Mouse (Mus musculus): ENCODE results near the gene Gm20388.
A peak's percentile ranks its signal among the peaks of the same experiment; 100 is the strongest.

The Gm20388 gene

GRCm38 (mm10) chr8:122149045-122149444, 2238.4 kb downstream of the Gm20388 start:
- no peak for DNase-seq

GRCm38 (mm10) chr8:122149606-122150005, 2239.0 kb downstream of the Gm20388 start:
- no peak for DNase-seq

DNA sequence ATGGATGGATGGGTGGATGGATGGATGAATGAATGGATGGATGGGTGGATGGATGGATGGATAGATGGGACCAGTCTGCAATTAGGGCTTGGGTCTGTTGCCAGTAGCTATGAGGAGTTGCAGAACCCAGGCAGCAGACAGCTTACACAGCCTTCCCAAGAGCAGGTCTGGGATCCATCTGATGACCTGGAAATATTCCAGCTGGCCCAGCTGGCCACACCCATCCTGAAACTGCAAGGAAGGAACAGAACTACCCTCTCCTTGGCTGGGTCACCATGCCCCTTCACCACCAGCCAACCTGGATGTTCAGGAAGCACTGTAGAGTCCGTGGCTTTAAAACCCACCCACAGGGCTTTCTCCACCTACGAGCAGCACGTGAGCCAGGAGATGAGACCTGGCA, 2240.9 kb downstream of the Gm20388 start:
- no peak for DNase-seq

GRCm38 (mm10) chr8:122155082-122155643, 2244.5 kb downstream of the Gm20388 start:
- no peak for DNase-seq

- no peak for DNase-seq
Measured at GRCm38 (mm10) chr8:122155964-122156363, 2245.3 kb downstream of the Gm20388 start.

GRCm38 (mm10) chr8:122157689-122158088, 2247.0 kb downstream of the Gm20388 start:
- DNase-seq: no peak

GRCm38 (mm10) chr8:122160165-122160564, 2249.5 kb downstream of the Gm20388 start:
- DNase-seq: no peak

GRCm38 (mm10) chr8:122162992-122163391, 2252.4 kb downstream of the Gm20388 start:
- peak; percentile 87 for DNase-seq

DNA sequence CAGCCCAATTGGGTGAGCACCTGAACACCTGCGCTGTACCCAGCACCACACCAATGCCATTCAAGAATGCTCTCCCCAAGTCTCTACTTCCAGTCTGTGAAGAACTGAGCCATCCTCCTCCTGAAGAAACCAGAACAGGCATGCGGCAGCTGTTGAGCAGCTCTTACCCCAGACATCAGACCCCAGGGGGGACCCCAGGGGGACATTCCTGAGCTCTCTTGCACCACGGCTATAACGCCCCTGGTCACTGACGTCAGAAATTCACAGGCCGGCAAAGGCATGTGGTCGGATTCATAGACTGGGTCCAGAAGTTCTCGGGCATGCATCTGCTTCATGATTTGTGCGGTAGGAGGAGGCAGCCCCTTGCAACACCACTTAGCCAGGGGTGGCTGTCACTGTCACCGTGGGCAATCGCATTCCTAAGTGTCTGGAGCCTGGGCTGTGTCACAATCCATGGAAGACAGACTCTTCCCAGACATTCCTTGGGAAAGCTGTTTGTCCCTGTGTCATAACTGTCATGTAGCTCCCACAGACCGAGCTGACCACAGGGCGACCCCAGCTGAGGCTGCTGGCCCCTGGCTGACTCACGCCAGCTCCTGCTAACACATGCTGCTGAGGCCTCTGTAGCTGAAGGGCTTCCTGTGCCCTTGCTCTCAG, 2256.7 kb downstream of the Gm20388 start:
- DNase-seq: no peak

DNA sequence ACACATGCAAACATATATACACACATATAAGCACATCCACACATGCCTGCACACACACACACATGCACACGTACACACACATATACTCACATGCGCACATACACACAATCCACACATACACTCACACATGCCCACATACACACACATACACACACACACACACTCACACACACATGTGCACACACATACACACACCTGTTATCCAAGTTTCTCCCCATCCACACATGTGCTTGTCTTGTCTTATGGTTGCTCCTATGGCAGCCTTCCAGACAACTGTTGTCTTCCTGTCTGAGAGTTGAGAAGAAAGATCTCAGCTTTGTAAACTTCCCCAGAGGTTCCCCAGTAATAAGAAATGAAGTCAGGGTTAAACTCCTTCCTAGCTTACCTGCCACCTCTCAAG, 2258.8 kb downstream of the Gm20388 start:
- no peak for DNase-seq

DNA sequence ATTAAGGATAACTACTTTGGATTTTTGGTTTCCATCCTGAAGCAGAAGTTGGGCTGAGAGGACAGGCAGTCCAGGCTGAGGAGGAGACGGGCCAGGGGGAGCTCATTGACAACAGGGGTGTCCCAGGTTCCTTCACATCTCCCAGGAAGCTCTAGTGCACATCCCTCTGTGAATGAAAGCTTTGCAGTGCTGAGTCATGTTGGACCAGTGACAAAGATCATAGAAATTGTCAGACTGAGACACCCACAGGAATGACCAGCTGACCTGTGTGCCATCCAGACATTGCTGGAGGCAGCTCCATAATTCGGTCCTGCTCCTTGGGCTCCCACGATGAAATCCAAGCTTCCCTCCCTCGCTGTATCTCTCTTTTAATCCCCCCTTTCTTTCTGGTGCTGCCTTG, 2261.2 kb downstream of the Gm20388 start:
- DNase-seq: no peak

DNA sequence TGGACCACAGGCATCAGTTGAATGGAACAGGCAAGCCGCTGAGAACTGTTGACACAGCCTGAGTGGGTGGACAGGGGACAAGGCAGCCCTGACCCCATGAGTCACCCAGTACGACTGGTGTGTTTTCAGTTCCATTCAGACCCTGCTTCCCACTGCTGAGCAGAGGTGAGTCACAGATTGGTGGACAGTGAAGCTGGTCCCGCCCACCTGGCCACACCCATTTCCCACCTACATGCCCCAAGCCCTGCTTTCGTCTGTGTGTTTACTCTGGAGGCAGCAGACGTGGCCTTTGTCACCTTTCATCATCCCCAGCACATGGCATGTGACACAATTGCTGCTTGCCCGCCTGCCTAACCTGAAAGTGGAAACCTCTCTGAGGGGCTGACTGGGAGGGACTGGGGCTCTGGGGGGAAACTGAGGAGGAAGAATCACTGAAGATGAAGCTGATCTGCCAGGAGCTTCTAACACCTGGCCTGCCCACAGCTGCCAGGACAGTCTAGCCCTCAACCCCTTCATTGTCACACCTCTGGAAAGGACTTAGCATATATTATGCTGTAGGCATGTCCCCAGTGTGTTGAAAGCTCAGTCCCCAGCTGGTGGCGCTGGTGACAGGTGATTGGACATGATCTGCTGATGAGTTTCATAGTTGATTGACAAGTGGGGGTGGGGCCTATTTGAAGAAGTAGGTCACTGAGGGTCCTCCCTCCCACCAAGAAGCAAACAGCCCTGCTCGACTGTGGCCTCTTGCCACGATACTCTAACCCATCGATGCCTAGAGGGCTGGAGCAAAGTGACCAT, 2263.7 kb downstream of the Gm20388 start:
- DNase-seq: no peak

- no peak for DNase-seq
Measured at GRCm38 (mm10) chr8:122178392-122178890, 2267.8 kb downstream of the Gm20388 start.

DNA sequence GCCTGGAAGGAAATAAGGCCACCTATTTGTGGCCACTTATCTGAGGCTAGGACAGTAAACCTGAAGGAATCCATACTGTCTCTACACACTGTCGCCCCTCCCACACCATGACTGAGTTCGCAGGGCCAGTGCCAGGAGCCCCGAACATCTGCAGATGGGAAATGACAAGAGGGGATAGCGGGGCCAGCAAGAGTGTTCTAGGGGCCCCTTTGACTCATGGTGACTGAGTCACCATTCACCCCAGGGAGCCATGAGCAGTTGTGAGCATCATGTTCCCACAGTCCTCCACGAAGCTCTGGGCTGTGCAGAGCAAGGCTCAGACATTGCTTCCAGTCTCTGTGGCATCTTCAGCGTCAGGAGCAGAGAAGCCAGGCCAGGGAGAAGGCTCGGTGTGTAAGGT, 2268.7 kb downstream of the Gm20388 start:
- no peak for DNase-seq

- DNase-seq: no peak
Measured at GRCm38 (mm10) chr8:122180116-122180515, 2269.5 kb downstream of the Gm20388 start.

- no peak for DNase-seq
Measured at GRCm38 (mm10) chr8:122181414-122181813, 2270.8 kb downstream of the Gm20388 start.

- no peak for DNase-seq
Measured at GRCm38 (mm10) chr8:122181991-122182390, 2271.3 kb downstream of the Gm20388 start.

- no peak for DNase-seq
Measured at GRCm38 (mm10) chr8:122186363-122186974, 2275.8 kb downstream of the Gm20388 start.

- no peak for DNase-seq
Measured at GRCm38 (mm10) chr8:122187271-122187670, 2276.6 kb downstream of the Gm20388 start.

GRCm38 (mm10) chr8:122190349-122191053, 2279.9 kb downstream of the Gm20388 start:
- DNase-seq: peak; percentile 14

DNA sequence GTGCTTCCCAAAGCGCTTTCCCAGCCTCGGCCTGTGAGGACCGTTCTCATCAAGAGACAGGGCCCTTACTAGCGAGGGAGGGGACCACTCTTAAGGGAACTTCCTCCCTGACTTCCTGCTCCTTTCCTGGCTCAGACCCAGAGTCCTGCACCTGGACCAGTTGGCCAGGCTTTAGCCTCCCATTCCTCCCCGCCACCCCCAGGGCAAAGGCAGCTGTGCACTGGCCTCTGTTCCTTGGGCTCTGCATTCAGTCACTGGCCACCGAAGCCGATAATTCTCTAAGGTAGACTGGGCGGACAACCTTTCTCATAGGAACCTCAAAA, 2280.4 kb downstream of the Gm20388 start:
- no peak for DNase-seq

DNA sequence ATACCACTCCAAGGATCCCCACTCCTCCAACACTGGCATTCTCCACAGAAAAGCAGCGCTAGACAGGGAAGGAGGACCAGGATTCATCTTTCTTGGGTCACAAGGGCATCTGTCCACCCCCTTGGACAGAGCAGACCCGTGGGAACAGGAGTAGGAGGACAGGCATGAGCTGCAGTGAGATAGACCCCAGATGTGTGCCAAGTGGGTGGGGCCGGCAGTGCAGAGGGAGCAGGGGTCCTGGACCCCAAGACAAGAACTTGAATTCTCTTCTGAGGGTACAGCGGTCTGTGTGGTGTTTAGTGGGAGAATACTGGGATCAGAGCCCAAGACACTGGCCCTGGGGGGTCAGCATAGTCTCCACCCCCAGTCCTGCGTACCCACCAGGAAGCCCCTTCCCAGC, 2282.1 kb downstream of the Gm20388 start:
- DNase-seq: no peak

DNA sequence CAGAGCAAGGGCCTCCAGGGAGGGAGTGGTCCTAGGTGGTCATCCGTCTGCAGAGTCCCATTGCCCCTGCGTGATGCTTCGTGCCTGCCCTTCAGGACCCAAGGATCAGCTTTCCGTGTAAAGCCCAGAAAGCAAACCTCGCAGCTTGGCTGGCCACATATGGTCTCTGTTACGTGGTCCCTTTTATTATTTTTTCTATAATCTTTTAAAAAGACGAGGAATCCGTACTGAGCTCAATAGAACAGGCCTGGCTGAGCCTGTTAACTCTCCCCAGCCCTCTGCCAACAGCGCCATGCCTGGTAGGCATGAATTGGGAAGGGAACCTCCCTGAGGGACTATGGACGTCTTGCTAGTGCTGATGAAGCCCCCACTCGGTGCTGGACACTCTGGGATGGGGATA, 2282.9 kb downstream of the Gm20388 start:
- DNase-seq: no peak
